Mouse (Mus musculus): ENCODE measurements around the gene Cavin1.

Cavin1 gene

DNA sequence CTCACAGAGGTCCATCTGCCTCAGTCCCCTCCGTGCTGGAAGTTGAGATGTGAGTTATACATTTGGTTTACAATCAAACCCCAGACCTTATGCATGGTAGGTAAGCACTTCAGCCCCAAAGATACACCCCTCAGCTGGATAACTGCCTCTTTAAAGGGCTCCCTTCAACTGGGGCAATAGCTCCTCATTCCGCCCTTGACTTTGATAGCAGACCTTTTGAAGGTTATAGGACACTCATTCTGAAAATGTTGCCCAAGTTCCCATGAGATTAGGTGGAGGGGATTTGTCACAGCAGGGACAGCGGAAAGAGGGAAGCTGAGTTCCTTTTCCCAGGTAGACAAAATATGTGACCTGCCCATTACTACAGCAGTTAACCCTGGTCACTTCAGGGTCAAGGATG is 10.5 kb upstream of the Cavin1 start:
- no peak for DNase-seq (ENCODE audit: low spot score in 2 of 2)

- DNase-seq (ENCODE audit: low spot score in 2 of 2): no peak
These were observed 9.8 kb upstream of the Cavin1 start for GRCm38 (mm10) chr11:100980438-100980837.

- no peak for DNase-seq (ENCODE audit: low spot score in 2 of 2)
These were observed 9.2 kb upstream of the Cavin1 start for GRCm38 (mm10) chr11:100979887-100980286.

DNA sequence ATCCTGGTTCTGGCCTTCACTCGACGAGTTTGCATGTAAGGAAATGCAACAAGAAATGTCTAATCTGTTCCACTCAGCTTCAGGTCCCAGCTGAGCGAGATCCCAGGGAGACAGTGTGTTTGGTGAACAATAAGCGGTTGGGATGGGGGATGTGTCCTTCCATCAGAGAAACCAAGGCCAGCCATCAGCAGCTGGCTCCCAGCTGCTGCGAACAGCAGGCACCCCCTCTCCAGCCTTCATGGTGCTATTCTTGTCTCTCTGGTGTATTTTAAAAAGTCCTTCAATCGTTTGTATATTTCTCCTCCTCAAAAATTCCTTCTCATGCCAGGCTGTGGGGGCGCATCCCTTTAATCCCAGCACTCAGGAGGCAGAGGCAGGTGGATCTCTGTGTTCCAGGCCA is 4.6 kb upstream of the Cavin1 start:
- no peak for DNase-seq (ENCODE audit: low spot score in 2 of 2)

- peak in 1 of 2 experiments; percentile 36 for DNase-seq (ENCODE audit: low spot score in 2 of 2)
These were observed 3.8 kb upstream of the Cavin1 start for GRCm38 (mm10) chr11:100974381-100974970.

- DNase-seq (ENCODE audit: low spot score in 2 of 2): no peak
These were observed 2.6 kb upstream of the Cavin1 start for GRCm38 (mm10) chr11:100973245-100973644.

- DNase-seq (ENCODE audit: low spot score in 2 of 2): no peak
These were observed 768 bp upstream of the Cavin1 start for GRCm38 (mm10) chr11:100971455-100971854.

GRCm38 (mm10) chr11:100969744-100970556 is 737 bp downstream of the Cavin1 start:
- DNase-seq (ENCODE audit: low spot score in 2 of 2): peak in 1 of 2 experiments; percentile 74

DNA sequence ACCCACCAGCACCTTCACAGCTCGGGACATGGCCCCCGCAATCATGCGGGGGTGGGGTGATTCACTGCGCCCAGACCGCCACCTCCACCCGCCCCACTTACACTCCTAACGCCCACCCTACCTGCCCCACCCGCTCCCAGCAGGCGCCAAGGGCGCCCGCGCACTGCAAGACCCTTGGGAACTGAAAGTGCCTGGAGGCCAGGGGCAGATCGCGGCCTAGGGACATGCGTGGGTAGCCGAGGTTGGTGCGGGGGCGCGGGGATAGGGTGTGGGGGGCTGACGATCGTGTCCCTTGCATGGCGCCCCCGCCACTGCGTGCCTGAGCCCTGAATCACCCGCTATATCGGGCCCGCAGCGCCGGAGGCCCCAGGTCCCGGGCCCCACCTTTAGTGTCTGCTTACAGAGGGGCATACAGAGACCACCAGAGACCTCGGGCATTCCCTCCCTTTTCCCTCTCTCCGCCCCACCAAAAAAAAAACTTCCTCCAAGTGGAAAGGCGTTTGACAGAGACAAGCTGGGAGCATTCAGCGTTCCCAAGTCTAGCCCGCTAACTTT is 1.4 kb downstream of the Cavin1 start:
- DNase-seq (ENCODE audit: low spot score in 2 of 2): no peak

- DNase-seq (ENCODE audit: low spot score in 2 of 2): no peak
These were observed 2.2 kb downstream of the Cavin1 start for GRCm38 (mm10) chr11:100968501-100968900.

GRCm38 (mm10) chr11:100967881-100968420 is 2.7 kb downstream of the Cavin1 start:
- no peak for DNase-seq (ENCODE audit: low spot score in 2 of 2)

- no peak for DNase-seq (ENCODE audit: low spot score in 2 of 2)
These were observed 3.3 kb downstream of the Cavin1 start for GRCm38 (mm10) chr11:100967376-100967775.

DNA sequence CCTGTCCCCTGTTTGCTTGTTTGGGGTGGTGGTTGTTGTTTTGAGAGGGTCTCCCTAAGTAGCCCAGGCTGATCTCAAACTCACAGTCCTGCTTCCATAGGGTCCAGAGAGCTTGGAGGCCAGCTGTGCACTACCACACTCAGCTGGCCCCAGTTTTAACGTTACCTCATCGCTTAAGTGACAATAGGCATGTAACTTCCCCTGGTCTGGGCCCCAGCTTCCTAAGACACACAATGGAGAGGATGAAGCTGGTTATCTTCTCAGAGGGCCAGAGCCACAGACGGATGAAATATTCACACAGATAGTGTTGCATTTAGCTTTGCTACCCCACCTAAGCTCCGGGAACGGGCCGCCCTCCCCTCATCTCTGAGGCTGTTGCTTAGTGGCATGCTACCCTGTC is 4.9 kb downstream of the Cavin1 start:
- DNase-seq (ENCODE audit: low spot score in 2 of 2): no peak

- no peak for DNase-seq (ENCODE audit: low spot score in 2 of 2)
These were observed 5.7 kb downstream of the Cavin1 start for GRCm38 (mm10) chr11:100964901-100965542.

DNA sequence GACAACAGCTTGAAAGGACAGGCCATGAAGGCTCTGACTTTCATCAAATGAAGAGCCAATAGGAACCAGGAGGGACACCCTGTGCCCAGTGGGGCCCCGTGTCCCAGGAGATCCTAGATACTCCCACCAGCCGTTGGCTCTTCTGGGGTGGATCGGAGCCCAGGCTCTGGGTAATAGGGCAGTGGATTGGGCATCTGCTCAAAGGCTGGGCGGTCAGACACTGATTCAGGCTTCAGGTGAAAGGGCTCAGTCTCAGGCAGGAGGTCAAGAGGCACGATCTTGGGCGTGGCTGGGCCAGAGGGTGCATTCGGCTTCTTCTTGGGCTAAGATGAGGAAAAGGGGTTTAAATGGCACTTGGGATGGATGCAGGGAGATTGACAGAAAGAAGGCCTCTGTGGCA is 6.5 kb downstream of the Cavin1 start:
- DNase-seq (ENCODE audit: low spot score in 2 of 2): no peak

- DNase-seq (ENCODE audit: low spot score in 2 of 2): peak in 1 of 2 experiments; percentile 79
These were observed 7.0 kb downstream of the Cavin1 start for GRCm38 (mm10) chr11:100963647-100964046.

DNA sequence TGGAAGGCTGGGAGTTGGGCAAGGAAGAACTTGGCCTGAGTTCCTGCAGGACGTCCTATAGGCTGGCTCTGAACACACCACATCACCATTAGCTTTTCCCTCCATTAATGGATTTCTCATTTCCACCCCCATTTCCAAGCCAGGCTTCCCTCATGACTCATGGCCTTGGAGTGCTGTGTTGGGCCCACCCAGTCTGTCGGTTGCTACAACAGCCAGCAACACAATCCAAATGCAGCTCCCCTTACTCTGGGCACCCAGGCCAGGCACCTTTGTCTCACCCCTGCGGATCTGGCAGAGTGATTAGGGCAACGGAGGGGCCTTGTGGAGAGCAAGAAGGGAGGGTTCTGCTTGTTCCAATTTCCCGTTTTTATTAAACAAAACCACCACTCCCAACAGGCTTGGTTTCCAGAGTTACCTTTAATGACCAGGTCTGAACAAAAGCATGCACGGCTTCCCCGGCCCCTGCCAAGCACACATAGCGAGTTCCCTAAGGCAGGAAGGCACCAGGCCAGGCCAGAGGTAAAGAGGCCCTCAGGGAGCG is 8.2 kb downstream of the Cavin1 start:
- DNase-seq (ENCODE audit: low spot score in 2 of 2): peak in 1 of 2 experiments; percentile 71

DNA sequence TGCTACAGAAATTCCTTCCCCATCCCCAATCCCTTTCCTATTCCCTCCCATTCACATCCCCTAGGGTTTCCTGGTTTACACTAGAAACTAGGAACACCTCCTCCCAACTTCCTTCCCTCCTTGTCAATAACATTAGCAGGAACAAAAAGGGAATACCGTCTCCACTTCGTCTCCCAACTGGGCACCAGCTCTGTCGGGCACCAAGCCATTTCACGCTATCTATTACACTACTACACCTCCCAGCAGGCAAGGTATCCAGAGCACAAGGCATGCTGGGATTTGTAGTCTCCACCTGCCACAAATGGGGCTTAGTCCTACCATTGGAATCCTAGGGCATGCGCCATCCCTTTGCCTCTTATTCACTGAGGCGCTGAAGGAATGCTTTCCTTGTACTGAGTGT is 10.1 kb downstream of the Cavin1 start:
- peak in 1 of 2 experiments; percentile 38 for DNase-seq (ENCODE audit: low spot score in 2 of 2)

- DNase-seq (ENCODE audit: low spot score in 2 of 2): no peak
These were observed 10.9 kb downstream of the Cavin1 start for GRCm38 (mm10) chr11:100959826-100960225.

DNA sequence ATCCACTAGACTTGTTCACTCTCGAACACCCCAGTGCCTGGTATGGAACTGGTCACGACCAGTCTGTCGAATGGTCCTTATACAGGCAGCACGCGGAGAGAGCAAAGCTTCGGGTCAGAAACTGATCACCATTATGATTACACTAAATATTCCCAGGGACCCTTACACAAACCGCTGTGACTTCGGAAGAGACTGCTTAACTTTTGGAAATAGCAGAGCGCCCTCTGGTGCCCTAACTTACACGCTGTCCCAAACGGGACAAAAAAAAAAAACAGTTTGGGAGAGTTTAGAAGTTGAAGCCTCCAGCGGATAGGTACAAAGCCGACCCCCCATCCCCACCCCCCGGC is 11.2 kb downstream of the Cavin1 start:
- no peak for DNase-seq (ENCODE audit: low spot score in 2 of 2)

DNA sequence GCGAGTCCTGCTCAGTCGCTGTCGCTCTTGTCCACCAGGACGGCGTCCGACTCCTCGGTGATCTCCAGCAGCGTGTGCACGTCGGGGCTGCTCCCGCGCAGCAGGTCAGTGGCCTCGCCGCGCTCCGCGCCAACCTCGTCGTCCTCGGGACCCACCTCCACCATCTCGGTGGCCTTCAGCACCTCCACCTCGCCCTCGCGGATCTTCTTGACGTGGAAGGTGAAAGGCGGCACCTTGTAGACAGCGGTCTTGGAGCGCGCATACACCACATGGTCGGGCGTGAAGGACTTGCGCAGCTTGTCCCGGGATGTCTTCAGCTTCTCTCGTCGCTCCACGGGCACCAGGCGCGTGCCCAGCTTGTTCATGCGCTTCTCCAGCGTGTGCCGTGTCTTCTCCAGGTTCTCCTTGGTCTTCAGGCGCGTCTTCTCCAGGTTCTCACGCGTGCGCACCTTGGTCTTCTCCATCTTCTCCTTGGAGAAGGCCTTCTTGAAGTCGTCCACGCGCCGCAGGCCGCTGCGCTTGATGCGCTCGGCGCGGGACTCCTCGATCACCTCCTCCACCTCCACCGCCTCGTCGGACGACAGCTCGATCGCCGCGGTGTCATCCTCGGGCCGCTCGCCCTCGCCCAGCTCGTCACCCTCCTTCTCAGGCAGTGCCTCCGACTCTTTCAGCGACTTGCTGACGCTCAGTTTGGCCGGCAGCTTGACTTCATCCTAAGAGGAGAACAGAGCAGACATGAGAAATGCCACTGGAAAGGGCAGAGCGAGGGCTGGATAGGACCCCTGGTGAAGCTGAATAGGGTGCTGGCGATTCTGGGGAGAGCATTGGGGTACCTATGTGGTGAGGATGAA is 11.8 kb downstream of the Cavin1 start:
- no peak for DNase-seq (ENCODE audit: low spot score in 2 of 2)

Data from urinary bladder, adult 18-20 months (tissue).